Mouse (Mus musculus) CD8-positive naive resting alpha-beta T cell, adult 2 months (primary cell): ENCODE data around the gene Prss21.
A peak's percentile ranks its signal among the peaks of the same experiment; 100 is the strongest.

Source experiments
- DNase-seq, 2 experiments: peaks; one replicate each; pipeline ENCODE4 v3.0.0; 2022; ENCODE audit warnings: low read depth in 2 of 2, low spot score in 2 of 2

Prss21 gene

DNA sequence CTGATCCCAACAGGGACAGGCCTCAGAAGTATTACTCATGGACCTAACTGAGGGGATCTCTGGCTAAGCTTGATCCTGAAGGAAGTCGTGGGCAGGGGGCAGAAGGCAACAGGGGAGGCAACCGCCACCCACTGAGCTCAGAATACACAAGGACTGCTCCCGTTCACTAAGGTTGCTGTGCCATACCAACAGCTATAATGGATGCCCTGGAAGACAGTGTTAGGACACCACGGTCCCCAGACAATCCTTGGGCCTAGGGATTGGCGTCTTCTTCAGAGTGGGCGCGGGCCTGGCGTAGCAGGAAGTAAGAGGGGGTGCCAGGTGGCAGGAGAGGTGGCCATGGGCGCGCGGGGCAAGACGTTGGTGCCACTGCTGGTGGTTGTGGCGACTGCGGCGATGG, at the start of gene Prss21:
Gene Prss21 (plus strand): TSS at position 301 of the 400 bp plus-strand sequence.
- no peak for DNase-seq

DNA sequence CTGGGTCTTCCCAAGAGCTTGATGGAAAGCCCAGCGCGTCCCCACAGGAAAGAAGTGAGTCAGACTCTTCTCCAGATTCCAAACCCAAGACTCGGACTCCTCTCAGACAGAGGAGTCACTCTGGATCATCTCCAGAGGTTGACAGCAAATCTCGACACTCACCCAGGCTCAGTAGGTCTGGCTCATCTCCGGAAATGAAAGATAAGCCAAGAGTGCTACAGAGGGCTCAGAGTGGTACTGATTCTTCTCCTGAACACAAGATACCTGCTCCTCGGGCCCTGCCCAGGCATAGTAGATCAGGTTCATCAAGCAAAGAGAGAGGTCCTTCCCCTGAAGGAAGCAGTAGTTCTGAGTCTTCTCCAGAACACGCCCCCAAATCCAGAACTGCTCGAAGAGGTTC, 49.3 kb upstream of the Prss21 start:
- DNase-seq: no peak

DNA sequence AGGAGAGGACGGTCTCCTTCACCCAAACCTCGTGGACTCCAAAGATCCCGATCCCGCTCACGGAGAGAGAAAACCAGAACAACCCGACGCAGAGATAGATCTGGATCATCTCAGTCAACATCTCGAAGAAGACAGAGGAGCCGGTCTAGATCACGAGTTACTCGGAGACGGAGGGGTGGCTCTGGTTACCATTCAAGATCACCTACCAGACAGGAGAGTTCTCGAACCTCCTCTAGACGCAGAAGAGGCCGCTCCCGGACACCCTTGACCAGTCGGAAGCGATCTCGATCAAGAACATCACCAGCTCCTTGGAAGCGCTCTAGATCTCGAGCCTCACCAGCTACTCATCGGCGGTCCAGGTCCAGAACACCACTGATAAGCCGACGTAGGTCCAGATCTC, 48.6 kb upstream of the Prss21 start:
- no peak for DNase-seq

DNA sequence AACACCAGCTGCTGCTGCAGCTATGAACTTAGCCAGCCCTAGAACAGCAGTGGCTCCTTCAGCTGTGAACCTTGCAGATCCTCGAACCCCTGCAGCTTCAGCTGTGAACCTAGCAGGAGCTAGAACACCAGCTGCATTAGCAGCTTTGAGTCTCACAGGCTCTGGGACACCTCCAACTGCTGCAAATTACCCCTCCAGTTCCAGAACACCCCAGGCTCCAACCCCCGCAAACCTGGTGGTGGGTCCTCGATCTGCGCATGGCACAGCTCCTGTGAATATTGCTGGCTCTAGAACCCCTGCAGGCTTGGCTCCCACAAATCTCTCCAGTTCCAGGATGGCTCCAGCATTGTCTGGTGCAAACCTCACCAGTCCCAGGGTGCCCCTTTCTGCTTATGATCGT, 47.1 kb upstream of the Prss21 start:
- no peak for DNase-seq

DNA sequence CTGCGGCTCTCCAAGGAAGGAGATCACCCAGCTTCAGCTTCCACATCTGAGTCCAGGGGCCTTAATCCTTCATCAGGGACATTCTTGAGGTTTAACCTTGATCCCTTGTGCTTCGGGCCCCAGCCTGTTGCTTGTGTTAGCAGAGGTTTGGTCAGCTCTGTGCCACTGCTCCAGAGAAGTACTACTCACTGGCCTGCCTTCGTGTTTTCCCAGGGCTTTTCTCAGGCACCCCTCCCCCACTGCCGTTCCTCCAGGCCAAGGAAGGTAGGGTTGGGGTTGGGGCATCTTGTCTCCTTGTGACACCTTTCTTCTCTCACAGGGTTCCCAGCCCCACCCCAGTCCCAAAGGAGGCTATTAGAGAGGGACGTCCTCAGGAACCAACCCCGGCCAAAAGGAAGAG, 45.8 kb upstream of the Prss21 start:
- no peak for DNase-seq

DNA sequence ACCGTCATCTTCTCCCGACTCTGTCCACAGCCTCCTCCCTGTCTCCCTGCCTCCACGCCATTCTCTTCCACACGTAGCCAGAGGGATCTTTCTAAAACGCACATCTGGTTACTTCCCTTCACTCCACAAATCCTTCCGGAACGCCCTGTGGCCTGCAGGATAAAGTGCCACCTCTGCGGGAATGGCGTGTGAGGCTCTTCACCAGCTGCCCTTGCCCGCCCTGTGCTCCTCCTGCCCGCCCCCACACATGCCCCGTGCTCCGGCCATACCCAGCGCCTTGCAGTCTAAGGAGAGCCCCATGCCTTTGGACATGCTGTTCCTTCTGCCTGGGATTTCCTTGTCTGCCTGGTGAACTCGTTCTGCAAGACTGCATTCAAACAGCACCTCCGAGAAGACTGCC, 44.8 kb upstream of the Prss21 start:
- DNase-seq: no peak

DNA sequence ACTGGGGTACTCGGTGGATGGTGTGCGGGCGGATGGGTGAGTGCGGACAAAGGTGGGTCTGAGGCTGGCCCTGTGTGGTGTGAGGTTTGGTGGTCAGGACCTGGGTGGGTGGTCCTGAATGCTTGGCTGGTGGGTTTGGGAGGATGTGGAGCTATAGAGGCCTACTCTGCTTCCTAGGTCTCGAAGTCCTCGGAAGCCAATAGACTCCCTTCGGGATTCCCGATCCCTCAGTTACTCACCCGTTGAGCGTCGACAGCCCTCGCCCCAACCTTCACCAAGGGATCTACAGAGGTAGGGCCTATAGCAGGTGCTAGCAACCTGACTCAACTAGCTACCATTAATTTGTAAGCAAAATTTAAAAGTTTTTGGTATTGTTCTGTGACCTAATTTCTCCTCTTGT, 44.2 kb upstream of the Prss21 start:
- DNase-seq: no peak

DNA sequence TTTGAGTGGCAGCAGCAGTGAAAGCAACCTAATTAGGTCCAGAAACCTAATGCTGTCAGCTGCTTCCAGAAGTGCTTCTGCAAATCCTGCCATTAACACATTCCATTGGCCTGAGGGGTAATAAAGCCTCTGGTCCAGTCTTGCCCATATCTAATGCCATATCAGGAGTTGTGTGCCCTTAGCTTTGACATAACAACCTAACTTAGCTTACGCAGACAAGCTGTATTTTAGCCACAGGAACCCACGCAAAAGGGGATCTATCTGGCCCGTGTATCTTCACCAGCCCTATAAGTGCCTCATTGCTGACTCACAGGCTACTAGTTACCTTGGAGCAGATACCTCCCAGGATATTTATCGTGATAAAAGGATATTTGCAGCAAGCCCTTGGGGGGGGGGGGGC, 42.3 kb upstream of the Prss21 start:
- DNase-seq: no peak

DNA sequence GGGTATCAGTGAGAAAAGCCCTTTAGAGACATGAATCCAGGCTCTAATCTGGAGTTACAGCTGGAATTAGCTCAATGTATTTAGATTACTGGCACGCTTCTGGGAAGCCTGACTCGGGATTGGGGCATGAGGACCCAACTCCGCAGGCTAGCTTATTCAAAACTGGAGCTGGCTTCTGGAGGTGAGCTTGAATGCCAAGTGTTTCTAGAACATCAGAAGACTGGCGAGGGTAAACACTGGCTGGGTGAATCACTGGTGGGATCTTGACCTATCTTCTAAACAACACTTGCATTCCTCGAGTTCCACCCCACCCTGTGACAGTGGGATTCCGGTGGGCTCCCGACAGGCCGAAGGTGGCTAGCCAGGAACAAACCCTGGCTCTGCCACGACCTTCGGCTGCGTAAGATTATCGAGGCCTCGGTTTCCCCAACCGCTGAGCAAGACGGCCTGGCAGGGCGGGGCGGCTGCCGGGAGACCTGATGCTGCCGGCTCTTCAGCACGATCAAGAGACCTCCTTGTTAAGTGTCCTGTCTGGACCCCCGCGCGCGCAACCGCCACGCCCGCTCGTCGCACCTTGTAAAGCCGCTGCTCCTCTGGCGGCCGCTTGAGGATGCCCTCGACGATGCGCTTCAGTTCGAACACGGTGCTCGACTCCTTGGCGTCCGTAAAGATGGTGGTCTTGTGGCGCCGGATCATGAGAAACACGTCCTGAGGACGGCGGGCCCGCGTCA, 39.4 kb upstream of the Prss21 start:
- peak; percentile 51 to 52 for DNase-seq

DNA sequence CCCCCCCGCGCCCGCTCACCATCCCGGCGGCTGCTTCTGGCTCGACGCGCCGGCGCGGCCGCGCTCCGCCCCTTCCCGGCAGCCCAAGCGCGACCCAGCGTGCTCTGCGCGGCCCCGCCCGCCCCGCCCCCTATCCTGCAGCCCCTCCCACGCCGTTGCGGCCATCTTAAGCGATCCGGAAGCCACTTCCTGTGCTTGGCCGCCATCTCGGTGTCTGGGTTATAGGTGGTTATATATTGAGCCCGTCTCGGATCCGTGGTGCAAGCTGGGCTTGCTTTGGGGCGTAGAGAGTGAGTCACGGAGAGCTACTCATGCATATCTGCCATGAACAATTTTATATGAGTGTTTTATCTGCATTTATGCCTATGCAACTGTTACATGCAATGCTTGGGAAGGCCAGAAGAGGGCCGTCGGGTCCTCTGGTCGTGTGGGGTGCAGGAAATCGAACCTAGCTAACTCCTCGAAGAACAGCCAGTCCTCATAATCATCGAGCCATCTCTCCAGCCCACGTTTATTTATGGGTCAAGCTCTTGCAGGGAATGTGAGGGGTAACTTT, 38.7 kb upstream of the Prss21 start, which contains the start of gene Elob:
Gene Elob (minus strand): TSS at position 73 of the 556 bp plus-strand sequence.
- peak; percentile 78 to 81 for DNase-seq

DNA sequence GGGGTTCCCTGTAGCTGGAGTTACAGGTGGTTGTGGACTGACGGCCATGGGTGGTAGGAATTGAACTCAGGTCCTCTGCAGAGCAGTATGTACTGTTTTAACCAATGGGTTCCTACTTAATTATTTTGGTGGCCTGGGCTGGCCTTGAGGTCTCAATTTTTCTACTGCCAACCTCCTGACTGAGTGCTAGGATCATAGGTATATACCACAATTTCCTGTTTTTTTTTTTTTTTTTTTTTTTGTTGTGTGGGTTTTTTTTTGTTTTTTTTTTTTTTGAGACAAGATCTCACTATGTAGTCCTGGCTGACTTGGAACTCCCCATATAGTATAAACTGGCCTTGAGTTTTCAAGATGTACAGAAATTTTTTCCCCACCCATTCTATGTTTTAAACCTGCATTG, 36.7 kb upstream of the Prss21 start:
- no peak for DNase-seq

DNA sequence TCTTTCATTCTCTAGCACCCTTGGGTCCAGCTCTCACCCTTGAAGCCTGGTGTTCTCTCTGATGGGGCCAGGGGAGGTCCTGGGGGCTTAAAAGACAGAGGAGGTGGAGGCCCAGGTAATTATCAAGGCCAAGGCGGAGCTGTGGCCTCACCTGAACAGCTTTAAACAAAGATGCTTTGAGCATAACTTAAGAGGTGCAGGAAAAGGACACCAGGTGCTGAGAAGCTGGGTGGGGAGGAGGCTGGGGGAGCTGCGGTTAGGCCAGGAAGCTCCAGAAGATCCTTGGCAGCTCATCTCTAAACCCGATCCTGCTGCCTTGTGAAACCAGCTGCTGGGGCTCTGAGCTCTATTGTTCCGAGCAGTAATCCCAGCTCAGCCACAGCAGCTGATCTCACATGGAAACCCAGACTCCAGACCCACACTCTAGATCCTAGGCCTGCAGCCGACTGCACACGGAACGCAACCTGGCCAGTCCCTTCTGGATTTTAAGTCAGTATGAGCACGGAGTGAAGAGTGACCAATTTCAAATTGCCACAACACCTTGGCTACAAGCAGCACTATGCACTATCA, 31.8 kb upstream of the Prss21 start, which contains the start of gene Prss33:
Gene Prss33 (minus strand): TSS at position 51 of the 570 bp plus-strand sequence.
- no peak for DNase-seq

DNA sequence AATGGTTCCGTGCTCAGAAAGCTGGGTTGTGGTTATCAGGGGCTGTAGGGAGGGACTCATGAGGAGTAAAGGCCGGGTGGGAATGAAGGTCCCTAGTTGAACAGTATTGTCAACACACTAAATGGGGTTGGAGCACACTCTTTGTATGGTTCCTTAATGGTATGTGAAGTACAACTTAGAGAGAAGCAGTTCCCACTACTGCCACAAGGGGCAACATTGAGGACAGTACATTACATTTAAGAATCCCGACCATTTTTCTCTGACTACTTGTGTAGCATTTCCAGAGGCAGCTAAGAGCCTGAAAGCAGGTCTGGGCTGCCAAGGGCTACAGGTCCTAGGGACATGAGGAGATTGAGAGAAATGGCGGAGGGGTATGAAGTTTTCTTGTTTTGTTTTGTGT, 26.7 kb upstream of the Prss21 start:
- peak; percentile 57 to 73 for DNase-seq

DNA sequence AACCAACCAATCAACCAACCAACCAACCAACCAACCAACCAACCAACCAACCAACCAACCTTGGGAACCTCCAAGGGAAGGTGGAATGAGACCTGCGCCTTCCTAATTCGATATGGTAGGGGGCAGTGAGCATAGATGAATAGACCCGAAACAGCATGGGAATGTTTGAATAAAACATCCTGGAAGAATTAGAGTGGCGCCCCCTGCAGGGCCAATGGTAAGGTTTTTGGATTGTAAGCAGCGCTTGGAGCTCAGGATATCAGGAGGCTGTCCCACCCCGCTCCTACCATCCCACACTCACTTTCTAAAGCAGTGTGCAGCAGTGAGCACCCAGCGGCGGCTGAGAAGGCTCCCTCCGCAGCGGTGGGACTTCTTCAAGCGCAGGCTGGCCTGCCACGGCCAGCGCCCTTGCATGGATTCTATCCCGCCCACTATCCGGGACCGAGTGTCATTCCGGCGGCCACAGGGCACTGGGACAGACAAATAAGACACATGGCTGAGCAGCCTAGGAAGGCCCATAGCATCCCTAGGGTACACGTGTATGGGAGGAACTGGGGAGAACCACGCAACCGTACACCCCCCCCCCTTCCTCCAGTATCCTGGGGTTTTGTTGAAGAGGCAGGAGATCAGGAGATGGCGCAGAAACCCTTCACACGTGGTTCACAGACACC, 24.6 kb upstream of the Prss21 start:
- no peak for DNase-seq

DNA sequence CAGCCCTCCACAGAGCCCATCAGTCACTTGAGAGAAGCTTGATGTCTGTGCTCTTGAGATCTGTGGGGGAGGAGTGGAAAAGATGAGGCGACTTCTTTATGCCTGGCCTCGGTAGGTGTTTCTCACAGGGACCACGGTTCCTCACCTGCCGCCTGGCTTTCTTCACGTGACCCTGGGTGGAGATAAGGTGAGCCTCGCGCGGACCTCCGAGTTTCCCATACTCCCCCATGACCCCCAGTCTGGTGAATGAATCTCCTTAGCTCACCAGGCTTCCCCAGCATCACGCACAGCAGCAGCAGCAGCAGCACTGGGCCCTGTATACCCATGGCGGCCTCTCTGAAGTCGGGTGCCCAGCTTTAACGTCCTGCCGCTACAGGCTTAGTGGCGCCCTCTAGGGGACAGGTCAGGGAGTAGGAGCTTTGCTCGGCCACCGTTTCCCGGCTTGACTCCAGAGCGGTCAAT, 24.0 kb upstream of the Prss21 start, which contains the start of the genes Prss32 and Prss41:
Gene Prss32 (plus strand): TSS at position 44 of the 462 bp plus-strand sequence.
Gene Prss41 (minus strand): TSS at position 361 of the 462 bp plus-strand sequence.
- DNase-seq: peak; percentile 66 to 67

DNA sequence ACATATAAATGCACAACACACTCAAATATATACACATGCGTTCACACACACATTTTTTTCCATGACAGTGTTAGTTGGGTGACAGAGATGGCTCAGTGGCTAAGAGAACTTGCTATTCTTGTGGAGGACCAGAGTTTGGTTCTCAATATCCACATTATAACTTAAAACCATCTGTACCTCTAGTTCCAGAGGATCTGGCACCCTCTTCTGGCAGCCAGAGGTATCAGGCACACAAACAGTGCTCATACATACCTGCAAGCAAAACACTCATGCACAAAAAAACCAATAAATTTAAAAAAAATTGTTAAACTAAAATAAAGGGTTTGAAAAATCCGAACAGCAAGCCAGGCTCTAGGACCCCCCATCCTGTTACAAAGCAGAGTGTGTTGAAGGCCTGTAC, 17.8 kb upstream of the Prss21 start:
- DNase-seq: no peak

DNA sequence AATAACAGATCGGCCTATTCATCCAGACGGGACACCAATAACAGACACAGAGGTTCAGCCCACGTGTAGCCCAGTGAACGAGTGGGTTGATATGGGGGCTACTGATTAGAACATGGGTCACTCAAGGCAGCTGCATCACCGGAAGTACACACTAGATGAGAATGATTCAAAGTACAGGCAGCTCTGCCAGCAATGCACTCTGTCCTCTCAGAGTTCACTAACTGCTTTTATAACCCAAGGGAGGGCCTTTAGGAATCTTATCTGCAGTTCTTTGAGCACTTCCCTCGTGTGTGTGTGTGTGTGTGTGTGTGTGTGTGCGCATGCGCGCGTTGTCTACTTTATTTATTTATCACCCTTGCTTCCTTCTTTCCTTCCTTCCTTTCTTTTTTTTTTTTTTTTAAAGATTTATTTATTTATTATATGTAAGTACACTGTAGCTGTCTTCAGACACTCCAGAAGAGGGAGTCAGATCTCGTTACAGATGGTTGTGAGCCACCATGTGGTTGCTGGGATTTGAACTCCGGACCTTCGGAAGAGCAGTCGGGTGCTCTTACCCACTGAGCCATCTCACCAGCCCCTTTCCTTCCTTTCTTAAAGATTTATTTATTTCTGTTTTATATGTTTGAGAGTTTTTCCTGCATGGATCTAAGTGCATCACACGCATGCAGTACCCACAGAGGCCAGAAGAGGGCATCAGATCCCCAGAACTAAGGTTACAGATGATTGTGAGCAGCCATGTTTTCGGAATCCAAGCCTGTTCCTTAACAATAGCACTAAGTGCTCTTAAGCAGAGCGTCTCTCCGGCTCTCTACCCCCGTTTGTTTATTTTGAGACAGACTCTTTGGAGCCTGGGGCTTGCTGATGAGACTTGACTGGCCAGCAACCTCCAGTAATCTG, 16.8 kb upstream of the Prss21 start:
- DNase-seq: peak; percentile 45 to 71

DNA sequence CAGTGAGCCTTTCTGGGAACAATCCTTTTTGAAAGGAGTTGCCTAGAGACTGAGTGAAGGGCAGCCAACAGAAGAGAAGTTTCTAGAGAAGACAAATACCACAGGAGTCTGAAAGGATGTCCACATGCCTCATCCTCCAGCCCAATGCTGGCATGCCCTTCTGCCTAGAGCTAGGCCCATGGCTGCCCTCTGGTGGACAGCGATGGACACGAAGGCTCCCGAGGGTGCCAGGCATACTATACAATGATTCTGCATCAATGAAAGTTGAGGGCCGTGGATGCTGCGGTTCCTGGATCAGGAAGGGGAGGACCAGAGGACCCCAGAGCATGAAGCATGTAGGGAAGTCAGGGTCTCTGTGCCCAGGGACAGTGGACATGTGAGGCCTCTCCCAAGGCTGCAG, 14.6 kb upstream of the Prss21 start:
- DNase-seq: no peak

DNA sequence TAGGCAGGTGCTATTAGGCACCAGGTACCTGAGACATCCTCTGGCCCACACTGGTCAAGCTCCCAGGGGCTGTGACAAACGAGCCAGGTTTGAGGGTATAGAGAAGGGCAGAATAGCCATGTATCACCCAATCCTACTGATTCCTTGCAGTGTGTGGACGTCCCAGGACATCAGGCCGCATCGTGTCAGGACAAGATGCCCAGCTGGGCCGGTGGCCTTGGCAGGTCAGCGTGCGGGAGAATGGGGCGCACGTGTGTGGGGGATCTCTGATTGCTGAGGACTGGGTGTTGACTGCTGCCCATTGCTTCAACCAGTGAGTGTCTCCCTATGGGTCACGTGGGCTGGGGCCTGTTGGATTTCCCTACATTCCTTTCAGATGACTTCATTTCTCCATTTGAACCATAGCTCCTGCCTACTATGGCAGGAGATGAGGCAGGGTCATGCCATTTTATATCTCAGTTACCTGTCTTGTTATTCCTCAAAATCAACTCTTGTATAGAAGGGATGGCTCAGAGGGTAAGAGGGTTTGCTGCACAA, 13.6 kb upstream of the Prss21 start:
- DNase-seq: no peak

DNA sequence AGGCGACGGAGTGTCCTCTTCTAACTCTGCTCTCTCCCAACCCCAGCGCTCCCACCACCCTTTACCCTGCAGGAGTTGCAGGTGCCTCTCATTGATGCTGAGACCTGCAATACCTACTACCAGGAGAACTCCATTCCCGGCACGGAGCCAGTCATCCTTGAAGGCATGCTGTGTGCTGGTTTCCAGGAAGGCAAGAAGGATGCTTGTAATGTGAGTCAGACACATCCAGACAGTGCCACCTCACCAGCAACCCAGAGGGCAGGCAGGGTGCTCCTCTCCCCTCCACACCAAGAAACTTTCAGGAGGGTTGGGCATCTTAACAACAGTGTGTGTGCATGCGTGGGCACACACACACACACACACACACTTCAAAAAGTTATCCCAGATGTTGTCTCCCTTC, 10.7 kb upstream of the Prss21 start:
- DNase-seq: no peak
